Mouse (Mus musculus) E14TG2a.4 (cell line): Measurements from ENCODE around the gene Hsd17b1.

Experiments used
- CTCF ChIP-seq: conservative IDR thresholded peaks from 2 replicates; pipeline ENCODE4 v1.5.1; 2014; ENCODE audit warnings: low read length
- NANOG ChIP-seq: IDR thresholded peaks from 2 replicates; pipeline ENCODE4 v1.6.1; 2014; ENCODE audit warnings: borderline replicate concordance, low read length, mixed read lengths
- POU5F1 ChIP-seq: IDR thresholded peaks from 2 replicates; pipeline ENCODE4 v1.6.1; 2014; ENCODE audit warnings: low read length, borderline replicate concordance

GRCm38 (mm10) chr11:101035328-101035695 is 42.9 kb upstream of the Hsd17b1 start:
- TF ChIP-seq CTCF (no peak), POU5F1 (no peak), NANOG (no peak)
